Mouse (Mus musculus) forebrain, embryonic 16.5 days (tissue): ENCODE data around the gene Lag3. TPM values are rescaled to one million over a fixed set of nuclear protein-coding genes. Genes with fewer than 3 reads are reported as not detected.

Experiments used
- ATAC-seq: fragments of 200-750 bp; cut with Nextera tagmentation; 2 replicates; pipeline ENCODE4 v1.8.0; 2017; ENCODE audit warnings: mild to moderate bottlenecking, moderate library complexity
- H3K27ac ChIP-seq: fragments of 300-500 bp; sonication (generic); 2 replicates; pipeline ENCODE4 v1.5.1; 2014; ENCODE audit warnings: low read length, control low read depth
- H3K27me3 ChIP-seq: fragments of 300-500 bp; sonication (generic); replicated peaks from 2 replicates; pipeline ENCODE4 v1.6.1; 2014; ENCODE audit warnings: low read length; ENCODE audit not compliant: control insufficient read depth, insufficient read depth
- H3K36me3 ChIP-seq: fragments of 300-500 bp; sonication (generic); 2 replicates; pipeline ENCODE4 v1.6.1; 2014; ENCODE audit not compliant: control insufficient read depth, insufficient read depth
- H3K4me1 ChIP-seq: fragments of 300-500 bp; sonication (generic); replicated peaks from 2 replicates; pipeline ENCODE4 v1.6.1; 2014; ENCODE audit warnings: low read length; ENCODE audit not compliant: control insufficient read depth, insufficient read depth
- H3K4me2 ChIP-seq: fragments of 300-500 bp; sonication (generic); 2 replicates; pipeline ENCODE4 v1.6.1; 2014; ENCODE audit warnings: mild to moderate bottlenecking, low read length, control low read depth
- H3K4me3 ChIP-seq: fragments of 300-500 bp; sonication (generic); replicated peaks from 2 replicates; pipeline ENCODE4 v1.5.1; 2014; ENCODE audit warnings: mild to moderate bottlenecking, low read length, control low read depth
- H3K9ac ChIP-seq: fragments of 300-500 bp; sonication (generic); replicated peaks from 2 replicates; pipeline ENCODE4 v1.6.1; 2014; ENCODE audit warnings: low read depth, low read length, control low read depth
- H3K9me3 ChIP-seq: fragments of 300-500 bp; sonication (generic); 2 replicates; pipeline ENCODE4 v1.6.1; 2016; ENCODE audit warnings: low read length; ENCODE audit not compliant: control insufficient read depth
- WGBS: fragments of 180-500 bp; shearing (Covaris S2); extraction: QIAGEN DNeasy Blood & Tissue Kit; methylation state at CpG from one replicate; pipeline ENCODE4 v1.1.7; 2014; 5-methylcytosine and 5-hydroxymethylcytosine counted together
- polyA plus RNA-seq: library from polyadenylated mRNA; unstranded; fragments of >200 nt; fragmentation: Nextera tagmentation; extraction: Ambion mirVana; gene quantifications from 2 replicates; pipeline ENCODE4 v1.2.1, GENCODE M21; 2015

The Lag3 gene
- polyA plus RNA-seq, 1 experiment from 2014 or later, result 2.9 TPM

DNA sequence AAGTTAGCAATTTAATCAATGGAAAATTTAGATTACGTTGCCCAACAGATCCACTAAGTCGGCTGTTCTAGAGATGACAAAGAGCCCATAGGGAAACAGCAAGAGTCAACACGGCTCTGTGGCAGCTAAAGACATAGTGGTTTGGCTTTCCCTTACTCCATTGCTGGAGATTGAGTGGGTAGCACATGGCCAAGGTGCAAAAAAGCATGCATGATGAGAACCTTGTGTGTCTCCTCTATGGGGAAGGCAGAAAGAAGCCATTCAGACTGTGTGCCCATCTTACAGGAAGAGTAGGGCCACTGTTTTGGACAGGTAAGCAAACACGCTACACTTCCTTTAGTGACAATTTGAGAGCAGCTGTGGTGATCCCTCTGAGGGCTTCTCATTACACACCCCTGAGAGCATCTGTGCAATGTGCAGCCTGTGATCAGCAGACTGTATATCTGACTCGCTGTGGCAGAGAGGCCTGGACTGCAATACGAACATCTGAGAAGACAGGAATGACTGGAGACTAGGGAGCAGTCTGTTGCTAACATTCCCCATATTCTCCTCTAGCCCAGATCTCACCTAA, 22.9 kb downstream of the Lag3 start:
- H3K27ac ChIP-seq, result no peak overlapping the region
- no peak for ATAC-seq

DNA sequence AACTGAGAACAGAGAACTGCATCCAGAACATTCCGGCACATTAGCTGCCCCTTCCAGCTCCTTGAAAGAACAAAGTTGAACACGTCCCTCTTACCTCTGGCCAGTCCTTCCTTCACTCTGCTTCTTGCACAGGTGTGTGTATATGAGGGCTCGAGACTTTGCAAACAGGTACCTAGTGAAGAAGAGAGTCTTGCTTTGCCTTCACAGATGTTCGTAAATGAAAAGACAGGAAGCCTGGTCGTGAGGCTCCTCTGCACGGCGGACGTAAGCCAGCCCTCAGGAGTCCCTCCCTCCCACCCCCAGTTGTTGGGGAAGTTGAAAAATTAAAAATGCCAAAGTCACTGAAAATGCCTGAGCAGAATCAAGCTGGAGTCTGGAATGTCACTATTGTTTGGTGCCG, 23.5 kb downstream of the Lag3 start, which contains the start of gene Cd4:
TSS of gene Cd4 (minus strand) at position 236 of the 400 bp plus-strand sequence.
- Histone ChIP-seq H3K9me3 (no peaks in the 10 kb centered on the region), H3K4me3 (no peak within 1 kb of the TSS), H3K4me2 (no peak within 1 kb of the TSS), H3K36me3 (no peaks in the 10 kb centered on the region), H3K27me3 (no peaks in the 10 kb centered on the region), H3K4me1 (no peaks in the 10 kb centered on the region), H3K9ac (no peak within 1 kb of the TSS), H3K27ac (no peak within 1 kb of the TSS)
- 88% methylated on average over 9 of the region's 9 CpGs for WGBS
- ATAC-seq, result no peak

More for the DNA sequence above, 22.9 kb downstream of the Lag3 start:
- H3K9ac ChIP-seq, result no peak overlapping the region
- H3K4me2 ChIP-seq, result no peak overlapping the region
- H3K4me3 ChIP-seq, result no peak overlapping the region
- H3K36me3 ChIP-seq, result no peaks in the 10 kb centered on the region
- 95% methylated on average over 6 of the region's 6 CpGs for WGBS
- no peaks in the 10 kb centered on the region for H3K27me3 ChIP-seq
- no peaks in the 10 kb centered on the region for H3K9me3 ChIP-seq
- no peaks in the 10 kb centered on the region for H3K4me1 ChIP-seq

DNA sequence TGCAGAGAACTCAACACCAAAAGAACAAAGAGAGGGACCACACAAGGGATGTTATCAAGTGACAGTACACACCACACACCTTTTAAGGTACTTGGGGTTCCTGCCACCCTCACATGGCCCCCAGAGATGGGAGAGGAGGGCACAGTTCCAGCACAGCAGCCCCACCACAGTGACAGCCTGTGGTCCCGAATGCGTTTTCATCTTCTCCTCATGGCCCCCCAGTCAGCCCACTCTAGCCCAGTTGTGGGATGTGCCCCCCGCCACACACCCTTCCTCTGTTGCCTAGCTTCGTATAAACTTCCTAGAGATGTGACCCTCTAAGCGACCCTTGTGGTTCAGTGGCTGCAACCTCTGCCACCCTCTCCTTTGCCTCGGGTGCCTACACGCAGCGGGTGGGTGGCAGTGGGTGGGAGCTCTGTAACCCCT, 25.5 kb downstream of the Lag3 start:
- H3K9ac ChIP-seq, result no peak overlapping the region
- no peaks in the 10 kb centered on the region for H3K36me3 ChIP-seq
- ATAC-seq, result no peak
- H3K4me2 ChIP-seq, result no peak overlapping the region
- H3K4me3 ChIP-seq, result no peak overlapping the region
- no peaks in the 10 kb centered on the region for H3K4me1 ChIP-seq
- whole genome bisulfite sequencing, result 94% methylated on average over 8 of the region's 8 CpGs
- no peaks in the 10 kb centered on the region for H3K9me3 ChIP-seq
- H3K27ac ChIP-seq, result no peak overlapping the region
- H3K27me3 ChIP-seq, result no peaks in the 10 kb centered on the region

DNA sequence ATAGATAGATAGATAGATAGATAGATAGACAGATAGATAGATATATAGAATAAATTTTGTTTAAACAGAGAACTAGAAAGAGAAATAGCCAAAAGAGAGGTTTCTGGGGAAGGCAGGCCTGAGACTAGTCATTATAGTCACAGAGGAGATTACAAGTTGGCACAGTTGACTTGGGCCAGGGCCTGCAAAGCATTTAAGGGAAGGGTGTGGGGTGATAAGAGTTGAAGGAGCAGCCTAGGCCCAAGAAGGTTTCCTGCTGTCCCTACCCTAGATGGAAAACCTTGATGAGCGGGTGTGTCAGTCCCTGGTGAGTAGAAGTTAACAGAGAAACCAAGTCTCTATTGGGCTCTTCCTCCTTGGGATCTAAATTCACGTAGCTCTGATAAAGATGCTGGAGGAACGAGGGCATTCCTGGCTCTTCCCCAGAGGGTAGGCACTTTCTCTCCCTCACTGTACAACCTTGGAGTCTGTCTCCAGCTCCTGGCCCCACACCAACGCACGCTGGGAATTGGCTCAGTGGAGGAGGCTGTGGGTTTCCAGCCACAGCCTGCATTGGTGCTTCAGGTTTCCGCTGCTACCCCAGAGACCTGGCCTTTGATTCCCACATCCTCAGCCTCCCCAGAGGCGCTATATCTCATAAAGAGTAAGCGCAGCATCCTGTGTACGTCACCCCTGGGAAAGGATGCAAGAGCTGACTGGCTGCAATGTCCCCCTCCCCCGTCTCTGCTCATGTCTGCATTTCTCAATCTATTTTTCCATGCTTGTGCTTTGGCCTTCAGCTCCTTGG, 26.6 kb downstream of the Lag3 start:
- ATAC-seq, result no peak
- H3K36me3 ChIP-seq, result no peaks in the 10 kb centered on the region
- no peak overlapping the region for H3K4me3 ChIP-seq
- WGBS, result 74% methylated on average over 10 of the region's 10 CpGs
- no peaks in the 10 kb centered on the region for H3K27me3 ChIP-seq
- H3K9ac ChIP-seq, result no peak overlapping the region
- no peak overlapping the region for H3K27ac ChIP-seq
- H3K9me3 ChIP-seq, result no peaks in the 10 kb centered on the region
- no peaks in the 10 kb centered on the region for H3K4me1 ChIP-seq
- H3K4me2 ChIP-seq, result no peak overlapping the region

DNA sequence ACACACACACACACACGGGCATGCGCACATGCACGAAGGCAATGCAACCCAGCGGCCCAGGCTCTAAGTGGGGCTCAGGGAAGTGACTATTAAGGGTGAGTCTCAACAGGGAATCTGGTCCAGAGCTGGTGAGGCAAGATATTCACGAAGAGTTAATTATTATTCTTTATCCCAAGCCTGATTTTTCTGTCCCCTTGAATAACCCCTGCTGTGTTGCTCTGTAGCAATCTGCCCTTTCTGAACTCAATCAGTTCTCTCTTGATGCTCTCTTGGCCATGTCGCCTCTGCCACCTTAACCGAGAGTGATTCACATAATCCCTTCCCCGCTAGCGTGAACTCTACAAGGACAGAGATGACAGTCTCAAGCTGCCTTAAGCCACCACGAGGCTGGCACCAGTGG, 28.2 kb downstream of the Lag3 start:
- no peaks in the 10 kb centered on the region for H3K36me3 ChIP-seq

DNA sequence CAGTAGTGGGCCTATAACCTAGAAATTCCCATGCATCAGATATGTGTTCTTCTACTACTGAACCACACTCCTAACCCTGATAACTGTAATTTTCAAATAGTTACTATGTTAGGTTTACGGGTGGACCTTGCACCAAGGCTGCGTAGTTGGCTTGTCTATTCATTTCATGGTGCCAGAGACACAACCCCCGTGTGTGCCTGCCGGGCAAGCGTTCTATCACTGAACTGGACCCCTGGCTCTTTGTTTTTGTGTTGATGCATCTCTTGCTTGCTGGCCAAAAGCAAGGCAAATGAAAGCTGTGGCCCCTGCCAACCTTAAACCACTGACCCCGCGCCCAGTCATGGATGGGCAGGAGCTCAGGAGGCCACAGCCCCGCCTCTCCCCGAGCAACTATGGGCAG, 29.7 kb downstream of the Lag3 start:
- WGBS, result 92% methylated on average over 9 of the region's 9 CpGs
- Histone ChIP-seq H3K4me1 (no peaks in the 10 kb centered on the region), H3K9me3 (no peaks in the 10 kb centered on the region), H3K4me2 (no peak overlapping the region), H3K4me3 (no peak overlapping the region), H3K9ac (no peak overlapping the region), H3K27me3 (no peaks in the 10 kb centered on the region), H3K27ac (no peak overlapping the region), H3K36me3 (no peaks in the 10 kb centered on the region)
- ATAC-seq, result no peak

More for the DNA sequence above, 28.2 kb downstream of the Lag3 start:
- no peak overlapping the region for H3K9ac ChIP-seq
- H3K9me3 ChIP-seq, result no peaks in the 10 kb centered on the region
- 71% methylated on average over 10 of the region's 10 CpGs for WGBS
- H3K4me1 ChIP-seq, result no peaks in the 10 kb centered on the region
- no peak overlapping the region for H3K4me3 ChIP-seq
- H3K27ac ChIP-seq, result no peak overlapping the region
- ATAC-seq, result no peak
- no peak overlapping the region for H3K4me2 ChIP-seq
- no peaks in the 10 kb centered on the region for H3K27me3 ChIP-seq

DNA sequence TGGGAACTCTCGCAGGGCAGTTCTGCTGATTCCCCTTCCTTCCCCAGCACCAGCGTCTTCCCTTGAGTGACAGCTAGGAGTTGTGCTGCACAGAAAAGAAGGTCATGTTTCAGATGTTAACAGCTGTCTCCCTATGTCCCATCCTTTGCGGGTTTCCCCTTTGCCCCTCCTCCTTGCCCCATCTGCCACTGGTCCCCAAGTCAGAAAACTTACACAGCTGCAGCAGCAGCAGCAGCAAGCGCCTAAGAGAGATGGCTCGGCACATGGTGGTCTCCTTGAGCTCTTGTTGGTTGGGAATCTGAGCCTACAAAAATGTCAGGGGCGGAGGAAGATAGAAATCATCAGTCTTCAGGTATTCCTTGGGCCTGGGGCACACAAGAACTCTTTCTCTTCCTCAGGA, 32.1 kb downstream of the Lag3 start:
- no peak overlapping the region for H3K9ac ChIP-seq
- WGBS, result 63% methylated on average over 6 of the region's 6 CpGs
- H3K36me3 ChIP-seq, result no peaks in the 10 kb centered on the region
- H3K4me2 ChIP-seq, result no peak overlapping the region
- H3K27me3 ChIP-seq, result no peaks in the 10 kb centered on the region
- no peaks in the 10 kb centered on the region for H3K4me1 ChIP-seq
- H3K27ac ChIP-seq, result no peak overlapping the region
- ATAC-seq, result no peak
- no peak overlapping the region for H3K4me3 ChIP-seq
- H3K9me3 ChIP-seq, result no peaks in the 10 kb centered on the region

DNA sequence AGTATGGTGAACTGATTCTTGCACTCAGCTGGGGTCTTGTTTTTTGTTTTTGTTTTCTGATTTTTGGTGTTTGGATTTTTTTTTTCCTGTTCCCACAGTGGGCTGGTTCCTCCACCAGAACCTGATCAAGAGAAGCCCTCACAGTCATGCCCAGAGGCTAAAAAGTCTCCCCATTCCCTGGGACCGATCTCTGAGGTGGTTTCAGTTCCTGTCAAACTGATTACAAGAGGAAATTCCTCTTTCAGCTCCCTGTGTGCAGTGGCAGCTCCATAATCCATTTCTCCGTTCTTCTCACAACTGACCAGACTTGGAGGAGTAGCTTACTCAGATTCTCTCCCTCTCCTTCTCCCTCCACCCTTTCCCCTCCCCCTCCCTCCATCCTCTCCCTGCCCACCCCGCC, 37.2 kb downstream of the Lag3 start:
- no peaks in the 10 kb centered on the region for H3K9me3 ChIP-seq

DNA sequence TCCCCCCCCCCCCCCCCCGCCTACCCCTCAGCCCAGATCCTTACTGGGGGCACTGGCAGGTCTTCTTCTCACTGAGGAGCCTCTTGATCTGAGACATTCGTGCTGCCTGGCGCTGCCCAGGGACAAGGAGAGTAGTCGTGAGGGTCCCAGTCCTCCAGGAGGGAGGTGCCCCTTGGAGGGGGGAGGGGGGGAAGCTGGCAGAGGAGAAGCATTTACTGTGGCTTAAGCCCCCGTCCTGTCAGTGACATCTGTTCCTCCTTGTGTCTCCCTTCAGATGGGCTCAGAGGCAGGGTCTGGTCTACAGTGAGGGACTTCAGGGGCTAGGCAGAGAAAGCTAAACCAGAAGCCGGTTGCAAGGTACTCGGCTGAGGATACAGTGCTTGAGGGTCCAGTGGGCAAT, 44.9 kb downstream of the Lag3 start:
- WGBS, result 58% methylated on average over 6 of the region's 7 CpGs
- no peak overlapping the region for H3K4me3 ChIP-seq
- H3K4me2 ChIP-seq, result no peak overlapping the region
- peaks cover 27% of the 10 kb centered on the region for H3K4me1 ChIP-seq
- no peak overlapping the region for H3K9ac ChIP-seq
- H3K9me3 ChIP-seq, result no peaks in the 10 kb centered on the region
- no peak overlapping the region for H3K27ac ChIP-seq
- H3K27me3 ChIP-seq, result no peaks in the 10 kb centered on the region
- no peak for ATAC-seq
- H3K36me3 ChIP-seq, result no peaks in the 10 kb centered on the region

More for the DNA sequence above, 37.2 kb downstream of the Lag3 start:
- H3K27ac ChIP-seq, result no peak overlapping the region
- no peaks in the 10 kb centered on the region for H3K4me1 ChIP-seq
- no peaks in the 10 kb centered on the region for H3K27me3 ChIP-seq
- ATAC-seq, result no peak
- no peak overlapping the region for H3K4me3 ChIP-seq
- 71% methylated on average over 2 of the region's 3 CpGs for WGBS
- no peak overlapping the region for H3K4me2 ChIP-seq
- no peaks in the 10 kb centered on the region for H3K36me3 ChIP-seq
- no peak overlapping the region for H3K9ac ChIP-seq
